Mouse (Mus musculus): ENCODE measurements at regions not wholly inside any gene's neighbourhood (a gene's known extent, or its start where the extent isn't known, plus 50 kb on each side); places are given as distances from the start of the nearest gene placed in this dataset.

- no peak for ATAC-seq
- DNase-seq (ENCODE audit: low read depth, low spot score) = no peak
- TF ChIP-seq CTCF (IDR thresholded peaks at IDR 0.05) = no peak
- CTCF ChIA-PET = interaction anchor here (1.8 kb wide), 1 partner anchor 16 kb away, joined by 4 read pairs; no protein-coding TSS in a partner anchor
- in situ Hi-C loops (cut with MboI; ENCODE audit: low pct_unique_long_range_greater_than_20kb) = no loop called here
- no peaks in the 10 kb centered on the region for H3K27me3 ChIP-seq
- POLR2A ChIA-PET = interaction anchor here (0.6 kb wide), 1 partner anchor 325 kb away, joined by 4 read pairs; no protein-coding TSS in a partner anchor
These were observed 223.7 kb upstream of the Pfn2 start for GRCm38 (mm10) chr3:58071574-58071973.

DNA sequence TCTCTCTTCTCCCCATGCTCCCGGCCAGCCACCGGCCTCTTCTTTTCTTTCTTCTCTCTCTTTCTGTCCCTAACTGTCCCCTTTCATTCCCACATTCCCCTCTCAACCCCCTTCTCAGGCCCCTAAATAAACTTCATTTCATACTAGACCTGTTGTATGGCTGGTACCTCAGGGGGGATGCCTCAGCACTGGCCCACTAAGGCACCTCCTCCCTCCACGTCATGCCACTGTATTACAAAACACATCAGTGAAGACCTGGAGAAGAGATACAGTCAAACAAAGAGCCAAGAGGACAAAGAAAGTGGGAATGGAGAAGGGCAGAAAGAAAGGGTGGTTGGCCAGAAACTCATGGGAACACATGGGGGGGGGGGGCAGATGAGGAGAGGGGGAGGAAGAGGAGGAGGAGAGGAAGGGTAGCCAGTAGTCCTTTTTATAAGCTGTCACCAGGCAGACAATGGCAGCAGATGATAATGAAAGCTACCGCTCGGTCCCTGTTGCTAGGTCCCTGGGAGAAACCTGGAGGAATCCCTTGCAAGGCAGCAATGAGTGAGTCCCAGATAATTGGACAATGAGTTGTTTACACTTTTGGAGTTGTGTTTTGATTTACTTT, 224.5 kb upstream of the Pfn2 start:
- CTCF ChIA-PET = interaction anchor here (1.8 kb wide), 1 partner anchor 17 kb away, joined by 4 read pairs; no protein-coding TSS in a partner anchor
- ATAC-seq (no peak), DNase-seq (ENCODE audit: low read depth, low spot score) (no peak)
- no peak for TF ChIP-seq CTCF (IDR thresholded peaks at IDR 0.05)
- no peaks in the 10 kb centered on the region for H3K27me3 ChIP-seq
- in situ Hi-C loops (cut with MboI; ENCODE audit: low pct_unique_long_range_greater_than_20kb) = no loop called here
- POLR2A ChIA-PET = interaction anchor here (0.6 kb wide), 1 partner anchor 21 kb away, joined by 4 read pairs; no protein-coding TSS in a partner anchor

DNA sequence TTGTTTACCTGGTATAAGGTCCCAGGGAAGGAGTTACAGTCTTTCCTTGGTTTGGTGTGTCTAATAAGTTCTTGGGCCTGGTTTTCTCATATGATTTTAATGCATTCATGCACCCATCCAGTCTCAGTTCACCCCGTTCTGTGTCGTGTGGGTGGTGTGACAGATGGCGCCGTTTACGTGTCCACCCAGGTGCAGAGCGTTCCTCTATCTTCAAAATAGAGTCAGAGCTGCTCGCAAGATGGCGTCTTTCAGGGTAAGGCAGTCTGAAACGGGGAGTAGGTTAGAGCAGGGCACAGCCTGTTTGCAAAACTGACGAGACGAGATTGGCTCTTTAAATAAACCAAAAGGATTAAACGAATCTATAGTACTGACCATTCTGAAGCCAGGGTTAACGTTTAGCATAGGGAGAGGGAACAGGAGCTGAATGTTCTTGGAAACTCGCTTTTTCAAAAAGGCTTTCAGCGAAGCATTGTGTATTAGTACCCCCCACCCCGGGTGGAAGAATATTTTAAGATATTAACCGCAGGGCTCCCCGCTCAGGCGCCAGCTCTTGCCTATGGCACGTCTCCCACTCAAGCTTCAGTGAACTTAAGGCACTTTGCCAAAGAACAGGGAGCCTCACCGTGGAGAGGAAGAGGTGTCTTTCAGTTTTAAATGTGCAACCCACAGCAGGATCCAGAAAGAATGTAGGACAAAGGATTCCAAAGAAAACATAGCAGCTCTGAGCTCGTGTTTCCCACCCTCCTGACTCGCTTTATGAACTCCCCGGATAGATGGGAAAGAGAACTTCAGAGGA, 241.7 kb upstream of the Pfn2 start:
- ATAC-seq = peak; percentile 65
- TF ChIP-seq CTCF (IDR thresholded peaks at IDR 0.05) = peak; percentile 13
- H3K27me3 ChIP-seq = no peaks in the 10 kb centered on the region
- ChIA-PET CTCF (interaction anchor here (1.5 to 1.8 kb wide), 2 partner anchors 25 to 244 kb away, joined by 4 to 6 read pairs; no protein-coding TSS in a partner anchor), POLR2A (interaction anchor here (0.6 to 0.8 kb wide), 2 partner anchors 61 to 243 kb away, joined by 3 to 5 read pairs; no protein-coding TSS in a partner anchor)
- peak; percentile 99 for DNase-seq (ENCODE audit: low read depth, low spot score)
- in situ Hi-C loops (cut with MboI; ENCODE audit: low pct_unique_long_range_greater_than_20kb) = no loop called here

- H3K27me3 ChIP-seq = no peaks in the 10 kb centered on the region
- DNase-seq (ENCODE audit: low read depth, low spot score) = peak; percentile 98
- TF ChIP-seq CTCF (IDR thresholded peaks at IDR 0.05) = peak; percentile 29
- in situ Hi-C loops (cut with MboI; ENCODE audit: low pct_unique_long_range_greater_than_20kb) = no loop called here
- CTCF ChIA-PET = interaction anchor here (1.5 to 1.6 kb wide), 2 partner anchors 28 to 245 kb away, joined by 4 read pairs; no protein-coding TSS in a partner anchor
- peak; percentile 81 for ATAC-seq
- POLR2A ChIA-PET = interaction anchor here (0.7 kb wide), 1 partner anchor 52 kb away, joined by 4 read pairs; no protein-coding TSS in a partner anchor
These were observed 242.5 kb upstream of the Pfn2 start for GRCm38 (mm10) chr3:58090396-58090795.

- ATAC-seq = no peak
- no peak for DNase-seq (ENCODE audit: low read depth, low spot score)
- no peaks in the 10 kb centered on the region for H3K27me3 ChIP-seq
- TF ChIP-seq CTCF (IDR thresholded peaks at IDR 0.05) = no peak
- POLR2A ChIA-PET = interaction anchor here (0.6 kb wide), 2 partner anchors 342 to 485 kb away, joined by 3 read pairs; partner anchors contain the start of gene Selenot
- CTCF ChIA-PET = interaction anchor here (1.6 kb wide), 1 partner anchor 26 kb away, joined by 4 read pairs; no protein-coding TSS in a partner anchor
- in situ Hi-C loops (cut with MboI; ENCODE audit: low pct_unique_long_range_greater_than_20kb) = no loop called here
These were observed 243.7 kb upstream of the Pfn2 start for GRCm38 (mm10) chr3:58091466-58092176.

DNA sequence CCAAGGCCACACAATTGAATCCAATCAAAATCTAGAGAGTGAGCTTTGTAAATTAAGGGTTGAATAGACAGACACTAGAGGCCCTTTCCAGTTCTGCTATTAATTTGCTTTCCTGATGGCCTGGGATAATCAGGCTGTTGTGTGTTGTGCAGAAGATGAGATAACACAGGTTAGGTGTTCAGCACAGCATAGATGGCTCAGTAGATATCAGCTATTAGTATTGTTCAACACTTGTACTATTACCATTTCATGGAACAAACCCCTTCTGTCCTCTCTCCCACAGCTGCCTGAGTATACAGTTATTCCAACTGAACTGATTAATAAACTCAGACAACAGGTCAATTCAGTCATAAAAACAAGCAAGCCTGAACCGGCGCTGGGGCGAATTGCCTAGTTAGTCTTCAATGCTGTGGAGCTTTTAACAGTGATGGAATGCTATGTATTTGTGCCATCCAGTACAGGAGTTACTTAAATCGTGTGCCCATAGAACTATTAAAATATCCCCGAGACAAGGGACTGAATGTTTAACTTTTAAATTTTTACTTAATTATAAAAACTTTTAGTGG, 263.1 kb upstream of the Pfn2 start:
- ATAC-seq = no peak
- ChIA-PET CTCF (interaction anchor here (1.4 to 2.7 kb wide), 3 partner anchors 9 to 211 kb away, joined by 3 to 15 read pairs (median 4); no protein-coding TSS in a partner anchor), POLR2A (interaction anchor here (0.5 kb wide), 1 partner anchor 249 kb away, joined by 5 read pairs; no protein-coding TSS in a partner anchor)
- in situ Hi-C loops (cut with MboI; ENCODE audit: low pct_unique_long_range_greater_than_20kb) = loop anchor here (25.0 kb wide), 1 partner anchor 649 kb away; no protein-coding TSS in a partner anchor
- no peaks in the 10 kb centered on the region for H3K27me3 ChIP-seq
- DNase-seq (ENCODE audit: low read depth, low spot score) = no peak
- TF ChIP-seq CTCF (IDR thresholded peaks at IDR 0.05) = no peak

GRCm38 (mm10) chr3:58112431-58112856, 264.6 kb upstream of the Pfn2 start:
- no peak for ATAC-seq
- DNase-seq (ENCODE audit: low read depth, low spot score) = no peak
- CTCF ChIA-PET = no interaction called here
- H3K27me3 ChIP-seq = no peaks in the 10 kb centered on the region
- POLR2A ChIA-PET = no interaction called here
- TF ChIP-seq CTCF (IDR thresholded peaks at IDR 0.05) = no peak
- in situ Hi-C loops (cut with MboI; ENCODE audit: low pct_unique_long_range_greater_than_20kb) = loop anchor here (25.0 kb wide), 1 partner anchor 650 kb away; no protein-coding TSS in a partner anchor

- CTCF ChIA-PET = interaction anchor here (1.6 kb wide), 1 partner anchor 21 kb away, joined by 3 read pairs; no protein-coding TSS in a partner anchor
- H3K27me3 ChIP-seq = no peaks in the 10 kb centered on the region
- in situ Hi-C loops (cut with MboI; ENCODE audit: low pct_unique_long_range_greater_than_20kb) = loop anchor here (25.0 kb wide), 1 partner anchor 652 kb away; no protein-coding TSS in a partner anchor
- no peak for ATAC-seq
- no peak for DNase-seq (ENCODE audit: low read depth, low spot score)
- no peak for TF ChIP-seq CTCF (IDR thresholded peaks at IDR 0.05)
- POLR2A ChIA-PET = no interaction called here
These were observed 266.1 kb upstream of the Pfn2 start for GRCm38 (mm10) chr3:58113941-58114340.

DNA sequence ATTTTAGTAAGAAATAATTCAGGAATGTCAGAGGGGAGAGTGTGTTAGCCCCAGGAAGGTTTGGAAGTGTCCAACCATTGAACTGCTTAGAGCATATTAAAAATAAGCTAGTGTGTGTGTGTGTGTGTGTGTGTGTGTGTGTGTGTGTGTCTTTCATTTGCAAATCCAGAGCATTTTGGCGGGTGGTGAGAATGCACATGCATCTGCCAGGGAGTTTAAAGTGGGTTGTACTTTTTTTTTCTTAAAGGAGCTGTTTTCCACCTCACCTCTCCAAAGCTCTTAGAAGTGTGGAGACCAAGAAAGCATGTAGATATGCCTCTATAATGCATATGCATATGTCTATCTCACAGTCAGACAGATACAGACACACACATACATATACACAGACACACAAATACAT, 267.6 kb upstream of the Pfn2 start:
- ATAC-seq = no peak
- no peak for TF ChIP-seq CTCF (IDR thresholded peaks at IDR 0.05)
- POLR2A ChIA-PET = interaction anchor here (0.6 kb wide), 1 partner anchor 283 kb away, joined by 3 read pairs; no protein-coding TSS in a partner anchor
- in situ Hi-C loops (cut with MboI; ENCODE audit: low pct_unique_long_range_greater_than_20kb) = loop anchor here (25.0 kb wide), 1 partner anchor 653 kb away; no protein-coding TSS in a partner anchor
- no peak for DNase-seq (ENCODE audit: low read depth, low spot score)
- CTCF ChIA-PET = no interaction called here
- no peaks in the 10 kb centered on the region for H3K27me3 ChIP-seq
